Mouse (Mus musculus): ENCODE measurements around the gene Zfp512. TPM values are rescaled to one million over a fixed set of nuclear protein-coding genes. Genes with fewer than 3 reads are reported as not detected.
A peak's percentile ranks its signal among the peaks of the same experiment; 100 is the strongest.
"Not testable (repeated sequence)": the region's sequence is repeated elsewhere in the genome, so short reads cannot be mapped to it uniquely, and the experiment has no call there.

Gene Zfp512
- 32.1 and 52.6 TPM in 2 replicates for total RNA-seq (2017)

DNA sequence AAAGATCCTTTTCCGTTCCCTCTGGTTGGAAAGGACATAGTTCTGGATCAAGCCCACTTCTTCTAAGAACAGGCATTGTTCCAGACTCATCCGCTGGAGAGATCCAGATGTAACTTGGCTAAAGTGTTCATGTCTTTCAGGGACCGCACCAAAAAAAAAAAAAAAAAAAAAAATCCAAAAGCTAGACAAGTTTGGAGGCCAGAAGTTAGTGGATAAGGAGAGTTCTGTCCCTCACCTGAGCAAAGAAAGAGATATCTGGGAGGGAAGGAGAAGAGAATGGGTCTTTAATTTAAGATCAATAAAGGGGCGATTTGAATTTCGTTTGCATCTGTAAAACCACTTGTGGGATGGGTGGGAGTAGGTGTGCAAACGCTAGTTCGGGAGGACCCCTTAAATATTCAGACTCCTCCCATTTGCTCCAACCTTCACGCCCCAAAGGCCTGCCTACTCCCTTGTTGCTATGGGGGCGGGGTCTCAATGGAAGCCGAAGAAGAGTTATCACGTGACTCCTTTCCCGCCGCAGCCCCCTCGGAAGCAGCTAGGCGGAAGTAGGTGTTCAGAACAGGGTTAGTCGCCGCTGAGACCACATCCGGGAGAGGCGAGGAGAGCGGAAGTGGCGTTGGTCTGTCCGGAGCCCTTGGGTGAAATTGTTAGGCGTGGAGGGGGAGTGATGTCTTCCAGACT lies at the start of gene Zfp512:
Gene Zfp512 (plus strand): TSS at position 554 of the 684 bp plus-strand sequence.
- peak; percentile 98 for ATAC-seq (replicated peaks; ENCODE audit: low read depth, poor library complexity, severe bottlenecking)

DNA sequence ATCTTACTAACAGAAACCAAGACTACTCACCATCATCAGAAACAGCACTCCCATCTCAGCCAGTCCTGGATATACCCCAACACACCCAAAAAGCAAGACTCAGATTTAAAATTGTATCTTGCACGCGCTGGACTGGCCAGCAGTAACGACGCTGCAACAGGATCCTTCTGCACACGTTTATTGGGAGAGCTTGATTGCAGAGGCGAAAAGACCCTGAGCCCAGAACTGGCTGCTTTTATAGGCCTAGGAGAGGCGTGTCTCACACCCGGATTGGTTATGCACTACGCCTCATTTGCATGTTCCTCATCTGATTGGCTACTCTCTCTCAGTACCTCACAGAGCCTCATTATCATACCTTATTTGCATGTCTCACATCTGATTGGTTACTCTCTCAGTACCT lies 17.5 kb upstream of the Zfp512 start:
- ATAC-seq (replicated peaks; ENCODE audit: low read depth, poor library complexity, severe bottlenecking): not testable (repeated sequence)

DNA sequence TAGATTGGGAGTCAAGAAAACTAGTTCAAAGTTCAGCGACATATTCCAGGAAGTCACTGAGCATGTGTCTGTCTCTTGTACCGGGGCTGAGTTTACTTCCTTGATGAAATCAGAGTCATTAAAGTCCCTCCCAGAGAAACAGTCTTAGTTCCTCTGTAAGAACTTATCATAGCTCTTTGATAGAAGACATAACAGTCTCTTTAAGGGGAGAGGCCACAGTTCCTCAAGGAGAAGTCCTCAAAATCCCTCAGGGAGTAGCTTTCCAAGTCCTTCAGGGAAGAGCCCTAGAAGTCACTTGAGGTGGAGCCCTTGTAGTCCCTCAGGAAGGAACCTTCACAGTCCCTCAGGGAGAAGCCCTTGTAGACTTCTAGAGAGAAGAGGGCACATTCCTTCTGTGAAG lies 895 bp upstream of the Zfp512 start:
- no peak for ATAC-seq (replicated peaks; ENCODE audit: low read depth, poor library complexity, severe bottlenecking)

DNA sequence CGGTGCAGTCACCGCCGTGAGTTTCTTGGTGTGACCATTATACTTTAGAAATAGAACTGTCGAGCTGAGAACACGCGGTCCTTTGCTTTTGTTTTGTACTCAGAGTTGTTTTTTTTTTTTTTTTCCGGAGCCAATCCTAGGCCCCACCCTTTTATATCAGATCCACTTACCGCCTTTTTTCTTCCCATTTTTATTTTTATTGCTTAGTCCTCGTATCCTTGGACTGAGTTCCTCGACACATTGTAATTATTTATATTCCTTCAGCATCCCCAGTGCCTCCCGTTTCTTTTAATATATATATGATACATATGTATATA lies 289 bp downstream of the Zfp512 start:
- ATAC-seq (replicated peaks; ENCODE audit: low read depth, poor library complexity, severe bottlenecking): no peak

DNA sequence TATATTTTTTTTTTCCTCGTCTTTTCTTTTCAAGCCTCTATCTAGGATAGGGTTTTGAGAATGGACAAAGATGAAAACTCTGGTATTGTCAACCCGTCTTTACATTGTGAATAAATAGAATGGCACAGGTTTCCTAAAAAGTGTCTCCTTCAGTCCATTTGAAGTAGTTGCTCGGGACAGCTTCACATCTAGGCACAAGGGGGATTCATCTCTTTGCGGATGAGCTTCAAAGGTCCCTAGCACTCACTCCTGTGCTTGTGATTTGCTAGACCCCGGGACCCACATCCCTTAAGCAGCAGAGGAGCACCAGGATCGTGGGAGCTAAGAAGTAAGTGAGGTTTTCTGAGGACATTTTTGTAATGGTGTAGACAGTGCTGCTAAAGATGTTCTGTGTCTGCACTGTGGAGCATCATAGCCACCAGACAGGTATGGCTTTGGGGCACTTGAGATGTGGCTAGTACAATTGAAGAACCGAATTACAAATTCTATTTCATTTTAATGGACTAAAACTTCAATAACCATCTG lies 717 bp downstream of the Zfp512 start:
- ATAC-seq (replicated peaks; ENCODE audit: low read depth, poor library complexity, severe bottlenecking): no peak

DNA sequence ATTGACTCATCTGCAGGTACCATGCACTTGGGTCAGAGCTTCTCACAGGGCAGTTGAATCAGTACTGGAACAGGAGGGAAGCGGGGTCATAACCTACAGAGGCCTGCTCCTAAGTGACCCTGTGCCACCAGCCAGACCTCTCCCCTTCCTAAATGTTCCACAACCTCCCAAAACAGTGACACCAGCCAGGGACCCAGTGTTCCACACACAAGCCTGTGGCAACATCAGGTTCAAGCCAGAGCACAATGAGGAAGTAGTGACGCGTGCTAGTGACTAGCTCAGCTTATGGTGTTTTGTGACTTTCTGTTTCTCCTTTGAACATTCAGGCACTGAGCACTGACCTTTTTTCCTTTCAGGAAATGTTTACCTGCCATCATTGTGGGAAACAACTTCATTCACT lies 15.6 kb downstream of the Zfp512 start:
- peak; percentile 81 for ATAC-seq (replicated peaks; ENCODE audit: low read depth, poor library complexity, severe bottlenecking)

DNA sequence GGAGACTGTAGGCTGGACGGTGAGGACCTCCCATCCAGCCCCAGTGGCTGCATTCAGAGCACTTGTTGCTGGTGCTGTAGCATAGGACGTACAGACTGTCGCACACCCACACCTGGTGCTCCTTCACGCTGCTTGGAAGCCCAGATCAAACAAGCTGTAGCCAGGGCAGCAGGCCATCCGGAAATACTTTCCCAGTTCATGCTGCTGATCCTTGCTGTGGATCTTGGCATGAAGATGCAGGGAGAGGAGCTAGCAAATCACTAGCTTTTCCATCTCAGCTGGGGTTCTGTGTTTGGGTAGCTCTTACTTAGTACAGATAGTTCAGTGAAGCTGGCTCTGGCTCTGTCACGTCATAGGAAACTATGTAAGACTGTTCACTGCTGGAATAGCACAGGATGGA lies 17.5 kb downstream of the Zfp512 start:
- no peak for ATAC-seq (replicated peaks; ENCODE audit: low read depth, poor library complexity, severe bottlenecking)

DNA sequence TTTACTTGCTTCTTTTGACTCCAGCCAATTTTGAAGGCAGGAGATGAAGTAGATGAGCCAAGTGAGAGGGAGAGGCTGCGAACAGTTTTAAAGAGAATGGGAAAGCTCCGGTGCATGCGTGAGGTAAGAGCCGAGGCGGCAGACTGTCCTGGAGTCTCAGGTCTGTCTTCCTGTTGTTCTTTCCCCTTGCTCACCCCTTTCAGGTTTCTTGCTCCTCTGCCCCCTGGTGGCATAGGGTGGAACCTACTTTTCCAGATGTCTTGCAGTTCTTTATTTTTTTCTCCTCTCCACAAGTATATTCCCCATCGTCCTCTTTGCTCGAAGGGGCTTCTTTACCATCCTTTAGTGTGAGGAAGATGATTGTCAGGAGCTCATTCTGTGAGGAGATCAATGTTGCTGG lies 18.1 kb downstream of the Zfp512 start:
- ATAC-seq (replicated peaks; ENCODE audit: low read depth, poor library complexity, severe bottlenecking): peak; percentile 72

DNA sequence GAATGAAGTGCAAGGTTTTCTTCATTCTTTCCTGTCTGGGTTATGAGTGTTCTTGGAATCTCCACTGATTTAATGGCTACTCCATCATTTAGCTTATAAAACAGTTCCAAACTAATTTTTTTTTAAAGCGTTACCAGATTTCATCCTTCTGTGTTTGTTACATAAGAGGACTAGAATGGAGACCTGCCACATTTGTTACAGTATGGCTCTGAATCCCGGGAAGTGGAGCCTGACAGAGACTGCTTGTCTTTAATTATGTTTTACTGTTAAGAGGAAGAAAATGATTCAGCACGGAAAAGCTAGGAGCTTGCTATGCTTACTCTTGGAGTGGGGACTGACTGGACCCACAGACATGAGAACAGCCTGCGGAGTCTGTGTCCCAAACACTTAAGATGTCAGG lies 28.3 kb downstream of the Zfp512 start:
- no peak for ATAC-seq (replicated peaks; ENCODE audit: low read depth, poor library complexity, severe bottlenecking)

DNA sequence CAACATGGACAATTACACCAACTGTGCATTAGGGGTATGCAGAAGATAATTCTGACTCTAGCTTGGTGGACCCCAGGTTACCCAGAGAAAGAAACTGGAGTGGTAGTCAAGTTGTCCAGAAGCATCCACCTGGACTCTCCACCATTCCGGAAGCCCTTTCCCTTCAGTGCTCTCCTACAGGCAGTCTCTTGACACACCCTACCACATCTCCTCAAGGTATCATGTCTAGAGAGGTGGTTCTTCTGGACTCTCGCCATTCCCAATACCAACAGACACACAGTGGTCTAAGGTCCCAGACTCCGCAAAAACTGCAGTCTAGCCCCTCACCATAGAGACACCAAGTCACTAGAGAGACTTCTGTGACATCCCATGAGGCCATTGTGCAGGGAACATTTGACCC lies 33.2 kb downstream of the Zfp512 start, which contains the start of gene 4930548H24Rik:
Gene 4930548H24Rik (plus strand): TSS at position 301 of the 400 bp plus-strand sequence.
- no peak for ATAC-seq (replicated peaks; ENCODE audit: low read depth, poor library complexity, severe bottlenecking)

DNA sequence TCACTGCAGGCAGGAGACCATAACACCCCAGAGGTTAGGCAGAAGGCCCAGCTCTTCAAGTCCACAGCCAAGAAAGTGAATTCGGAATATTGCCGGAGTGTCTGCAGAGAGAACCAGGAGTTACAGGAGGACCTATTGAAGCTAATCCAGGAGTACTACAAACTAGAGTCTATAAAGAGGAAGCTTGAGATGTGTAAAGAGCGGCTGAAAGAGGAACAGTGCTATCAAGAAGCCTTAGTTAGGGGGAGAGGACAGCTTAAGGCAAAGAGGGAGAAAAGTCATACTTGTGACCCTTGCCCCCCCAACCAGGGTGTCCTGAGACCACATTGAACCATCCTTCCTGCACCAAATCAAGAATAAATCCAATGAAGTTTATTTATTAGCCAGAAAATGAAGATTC lies 35.7 kb downstream of the Zfp512 start:
- 0 out of 2 replicates have a peak, but pooled peaks have one; percentile 36 for ATAC-seq (replicated peaks; ENCODE audit: low read depth, poor library complexity, severe bottlenecking)

DNA sequence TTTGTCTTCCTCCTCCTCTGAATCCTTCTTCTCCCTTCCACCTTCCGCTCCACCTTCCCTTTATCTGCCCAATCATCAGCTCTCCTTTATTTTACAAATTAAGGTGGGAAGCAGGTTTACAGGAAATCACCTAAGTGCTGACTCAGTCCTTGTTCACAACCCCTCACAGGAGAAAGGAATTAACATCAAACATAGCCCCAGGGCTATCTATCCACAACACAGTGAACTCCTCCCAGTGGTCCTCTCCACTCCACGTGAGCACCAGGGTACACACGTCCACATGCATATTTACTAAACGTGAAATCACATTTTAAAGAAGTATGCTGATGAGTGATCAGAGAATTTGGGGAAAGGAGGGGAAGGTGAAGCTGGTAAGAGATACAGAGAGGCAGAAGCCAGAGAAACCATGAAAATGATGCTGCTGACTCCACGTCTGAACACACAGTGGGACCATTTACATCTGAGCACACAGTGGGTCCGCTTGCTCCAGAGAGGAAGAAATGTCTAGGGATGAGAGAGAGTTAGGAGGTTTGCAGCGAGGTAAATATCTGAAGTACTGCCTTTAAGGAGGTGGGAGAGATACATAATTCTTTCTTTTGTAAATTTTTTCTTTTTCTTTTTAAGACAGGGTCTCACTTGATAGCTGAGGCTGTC lies 37.0 kb downstream of the Zfp512 start:
- ATAC-seq (replicated peaks; ENCODE audit: low read depth, poor library complexity, severe bottlenecking): no peak

DNA sequence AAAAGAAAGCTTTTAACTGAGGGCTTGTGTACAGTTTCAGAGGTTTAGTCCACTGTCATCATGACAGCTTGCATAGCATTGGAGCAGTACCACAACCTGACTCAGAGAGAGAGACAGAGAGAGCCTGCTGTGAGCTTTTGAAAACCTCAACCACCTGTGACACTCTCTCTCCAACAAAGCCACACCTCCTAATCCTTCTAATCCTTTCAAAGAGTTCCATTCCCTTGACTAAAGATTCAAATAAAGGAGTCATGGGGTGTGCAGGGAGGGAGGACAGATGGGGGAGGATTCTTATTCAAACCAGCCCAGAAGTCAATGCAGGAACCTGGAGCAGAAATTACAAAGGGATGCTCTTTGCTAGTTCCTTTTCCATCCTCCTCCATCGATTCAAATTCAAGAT lies 39.8 kb downstream of the Zfp512 start:
- ATAC-seq (replicated peaks; ENCODE audit: low read depth, poor library complexity, severe bottlenecking): no peak

DNA sequence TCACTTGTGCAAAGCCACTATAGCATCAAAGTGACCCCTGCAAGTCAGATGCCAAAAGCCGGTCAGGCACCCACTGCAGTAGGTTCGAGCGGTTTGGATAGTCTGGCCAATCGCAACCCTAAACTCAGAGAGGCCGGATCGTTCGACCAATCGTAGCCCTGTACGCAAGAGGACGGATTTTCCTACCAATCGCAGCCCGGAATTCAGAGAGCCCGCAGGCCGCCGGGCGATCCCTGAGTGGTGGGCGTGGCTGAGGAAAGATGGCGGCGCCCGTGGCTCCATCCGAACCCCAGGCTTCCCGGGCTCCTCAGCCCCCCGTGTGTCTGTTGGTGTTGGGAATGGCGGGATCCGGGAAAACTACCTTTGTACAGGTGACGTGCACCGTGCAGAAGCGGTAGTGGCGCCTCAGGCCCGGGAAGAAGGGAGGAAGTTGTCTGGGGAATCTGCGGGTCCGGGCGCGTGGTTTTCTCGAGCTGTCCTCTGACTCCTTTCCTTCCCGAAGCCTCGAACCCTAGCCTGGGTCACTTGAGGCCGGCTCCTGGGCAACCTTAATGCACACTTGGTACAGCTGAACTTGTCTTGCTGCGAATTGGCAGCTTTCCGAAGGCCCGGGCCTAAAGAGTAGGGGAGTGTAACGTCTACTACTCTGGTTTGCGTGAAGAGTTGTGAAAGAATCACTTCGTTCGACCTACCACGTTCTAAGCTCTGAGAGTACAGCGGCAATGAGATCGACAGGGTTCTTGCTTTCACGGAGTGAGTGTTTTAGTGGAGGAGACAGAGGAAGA lies 42.5 kb downstream of the Zfp512 start, which contains the start of gene Gpn1:
Gene Gpn1 (plus strand): TSS at position 229 of the 785 bp plus-strand sequence.
- peak; percentile 100 for ATAC-seq (replicated peaks; ENCODE audit: low read depth, poor library complexity, severe bottlenecking)

DNA sequence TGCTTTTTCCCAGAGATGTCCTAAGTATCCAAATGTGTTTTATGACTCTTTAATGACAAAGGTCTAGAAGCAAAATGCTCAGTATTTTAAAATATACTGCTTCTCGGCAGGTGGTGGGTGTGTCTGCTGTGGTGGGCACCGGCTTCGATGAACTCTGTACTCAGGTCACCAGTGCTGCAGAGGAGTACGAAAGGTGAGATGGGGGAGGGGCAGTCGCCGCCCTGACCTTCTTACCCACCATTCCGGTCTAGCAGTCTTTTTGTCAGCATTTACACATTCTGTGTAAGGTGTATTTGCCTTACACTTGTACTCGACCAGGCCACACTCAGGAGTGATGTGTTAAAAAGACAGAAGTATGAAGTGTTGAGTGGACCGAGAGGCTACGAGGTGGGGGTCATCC lies 52.6 kb downstream of the Zfp512 start:
- ATAC-seq (replicated peaks; ENCODE audit: low read depth, poor library complexity, severe bottlenecking): no peak

DNA sequence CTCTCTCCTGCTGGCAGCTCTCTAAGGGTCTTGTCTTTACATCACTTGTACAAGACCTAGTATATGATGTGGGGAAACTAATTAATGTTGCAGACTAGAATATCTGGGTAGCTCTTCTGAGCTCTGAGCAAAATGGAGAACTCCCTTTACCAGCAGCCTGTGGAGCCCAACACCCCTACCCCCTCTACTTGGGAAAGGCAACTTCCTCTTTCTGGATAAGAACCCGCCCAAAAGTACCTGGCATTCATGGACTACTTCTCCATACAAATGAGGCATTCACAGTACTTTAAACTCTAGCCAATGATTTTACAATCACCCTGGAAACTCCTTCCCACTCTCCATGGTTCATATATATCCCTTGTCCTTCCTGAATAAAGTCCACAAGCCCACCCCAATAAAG lies 60.2 kb downstream of the Zfp512 start:
- ATAC-seq (replicated peaks; ENCODE audit: low read depth, poor library complexity, severe bottlenecking): peak; percentile 81

DNA sequence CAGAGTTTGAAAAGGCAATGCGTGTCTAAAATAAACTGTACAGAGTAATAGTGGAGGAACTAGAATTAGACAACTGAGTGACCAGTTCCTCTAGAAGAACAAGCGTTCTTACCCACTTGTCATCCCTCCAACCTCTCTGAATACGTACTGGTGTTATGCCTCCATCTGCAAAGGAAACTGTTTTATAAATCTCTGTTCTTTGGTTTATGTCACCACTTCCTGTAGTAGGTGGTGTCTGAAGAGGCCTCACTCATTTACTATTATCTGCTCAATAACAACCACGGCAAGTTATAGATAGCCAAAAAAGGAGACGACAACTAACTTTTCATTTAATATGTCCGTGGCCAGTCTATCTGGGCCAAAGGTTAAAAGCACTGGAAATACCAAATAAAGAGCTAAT lies 68.3 kb downstream of the Zfp512 start:
- ATAC-seq (replicated peaks; ENCODE audit: low read depth, poor library complexity, severe bottlenecking): no peak

DNA sequence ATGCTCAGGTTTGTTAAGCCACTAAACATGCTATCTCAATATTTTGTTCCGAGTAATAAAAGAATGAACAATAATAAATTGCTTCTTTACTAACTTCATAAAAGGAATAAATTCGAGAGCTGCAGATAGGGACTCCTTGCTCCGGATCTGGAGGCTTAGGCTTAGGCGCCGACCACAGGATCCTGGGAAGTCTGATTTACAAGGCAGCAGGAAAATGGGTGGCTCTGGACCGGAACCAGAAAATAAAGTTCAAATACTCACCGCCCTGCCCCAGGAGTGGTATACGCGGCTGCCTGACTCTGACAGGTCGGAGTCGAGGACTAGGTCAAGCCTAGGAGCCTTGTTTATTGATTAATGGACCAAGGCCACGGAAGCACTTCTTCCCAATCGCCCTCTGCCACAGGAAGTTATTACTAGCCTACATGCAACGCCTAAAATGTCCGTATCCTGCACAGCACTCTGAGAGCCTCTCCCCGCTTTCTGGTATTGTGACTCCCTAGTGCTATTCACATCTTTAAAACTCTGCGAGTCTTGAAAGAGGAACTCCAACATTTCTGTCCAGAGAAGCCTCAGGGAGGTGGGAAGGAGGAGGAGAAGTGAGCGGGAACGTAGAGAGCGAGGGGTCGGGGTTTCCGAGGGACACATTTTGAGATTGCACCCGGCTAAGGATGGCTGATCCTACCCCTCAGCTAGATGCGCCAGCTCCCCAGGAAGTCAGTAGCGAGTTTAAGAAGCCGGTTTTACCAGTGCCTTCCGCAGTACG lies 74.3 kb downstream of the Zfp512 start, which contains the start of gene Slc4a1ap:
Gene Slc4a1ap (plus strand): TSS at position 642 of the 763 bp plus-strand sequence.
- ATAC-seq (replicated peaks; ENCODE audit: low read depth, poor library complexity, severe bottlenecking): peak; percentile 93

DNA sequence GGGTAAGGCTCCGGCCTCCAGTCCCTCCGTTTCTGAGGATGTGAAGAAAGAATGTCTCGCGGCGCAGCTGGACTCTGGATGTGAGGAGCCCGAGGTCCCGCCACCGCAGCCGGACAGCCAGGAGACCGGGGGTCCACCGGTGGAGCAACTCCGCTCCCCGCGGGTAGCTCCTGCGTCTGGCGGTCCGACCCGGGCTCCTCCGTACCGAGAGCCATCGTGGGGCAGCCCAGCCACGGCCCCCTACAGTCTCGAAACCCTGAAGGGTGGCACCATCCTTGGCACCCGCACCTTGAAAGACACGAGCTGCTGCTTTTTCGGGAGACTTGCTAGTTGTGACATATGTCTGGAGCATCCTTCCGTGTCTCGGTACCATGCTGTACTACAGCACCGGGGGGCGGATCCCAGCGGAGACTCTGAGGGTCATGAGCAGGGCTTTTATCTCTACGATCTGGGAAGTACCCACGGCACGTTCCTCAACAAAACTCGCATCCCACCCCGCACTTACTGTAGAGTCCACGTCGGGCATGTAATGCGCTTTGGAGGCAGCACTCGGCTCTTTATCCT lies 75.0 kb downstream of the Zfp512 start:
- ATAC-seq (replicated peaks; ENCODE audit: low read depth, poor library complexity, severe bottlenecking): peak; percentile 14; the same call in 1 of the 2 replicates

DNA sequence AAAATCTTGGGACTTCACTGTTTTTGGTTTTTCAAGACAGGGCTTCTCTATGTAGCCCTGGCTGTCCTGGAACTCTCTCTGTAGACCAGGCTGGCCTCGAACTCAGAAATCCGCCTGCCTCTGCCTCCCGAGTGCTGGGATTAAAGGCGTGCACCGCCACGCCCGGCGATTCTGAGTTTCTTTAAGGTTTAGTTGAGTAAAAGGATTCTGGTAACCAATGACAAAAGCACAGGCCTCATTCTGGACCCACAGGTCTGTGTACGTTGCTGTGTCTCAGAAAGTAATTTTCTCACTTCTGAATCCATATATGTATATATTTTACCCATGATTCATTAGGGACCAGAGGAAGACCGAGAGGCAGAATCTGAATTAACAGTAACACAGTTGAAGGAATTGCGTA lies 75.5 kb downstream of the Zfp512 start, which contains the start of gene Supt7l:
Gene Supt7l (minus strand): TSS at position 101 of the 400 bp plus-strand sequence.
- ATAC-seq (replicated peaks; ENCODE audit: low read depth, poor library complexity, severe bottlenecking): not testable (repeated sequence)

Data from common myeloid progenitor, adult 5-6 weeks (primary cell).